Mouse (Mus musculus) hindbrain, embryonic 10.5 days (tissue): ENCODE results near the gene Vgll4. TPM values are rescaled to one million over a fixed set of nuclear protein-coding genes. Genes with fewer than 3 reads are reported as not detected.
A peak's percentile ranks its signal among the peaks of the same experiment; 100 is the strongest.

ENCODE experiments used
- DNase-seq: peaks from one replicate; pipeline ENCODE4 v3.0.0-alpha.2; 2017; ENCODE audit warnings: low spot score
- H3K27ac ChIP-seq: fragments of 300-500 bp; sonication (generic); 2 replicates; pipeline ENCODE4 v1.5.1; 2016; ENCODE audit warnings: mild to moderate bottlenecking, moderate library complexity
- H3K27me3 ChIP-seq: fragments of 300-500 bp; sonication (generic); 2 replicates; pipeline ENCODE4 v1.6.1; 2016; ENCODE audit warnings: mild to moderate bottlenecking; ENCODE audit not compliant: poor library complexity, insufficient read depth, severe bottlenecking
- H3K36me3 ChIP-seq: fragments of 300-500 bp; sonication (generic); 2 replicates; pipeline ENCODE4 v1.6.1; 2016; ENCODE audit warnings: mild to moderate bottlenecking, moderate library complexity
- H3K4me1 ChIP-seq: fragments of 300-500 bp; sonication (generic); replicated peaks from 2 replicates; pipeline ENCODE4 v1.6.1; 2016; ENCODE audit warnings: mild to moderate bottlenecking
- H3K4me3 ChIP-seq: fragments of 300-500 bp; sonication (generic); 2 replicates; pipeline ENCODE4 v1.5.1; 2016; ENCODE audit warnings: mild to moderate bottlenecking, moderate library complexity
- H3K9me3 ChIP-seq: fragments of 300-500 bp; sonication (generic); 2 replicates; pipeline ENCODE4 v1.6.1; 2016; ENCODE audit warnings: mild to moderate bottlenecking, moderate library complexity
- WGBS: fragments of 180-500 bp; shearing (Covaris S2); methylation state at CpG from one replicate; pipeline ENCODE4 v1.1.7; 2016; 5-methylcytosine and 5-hydroxymethylcytosine counted together
- polyA plus RNA-seq: library from polyadenylated mRNA; unstranded; fragments of >200 nt; fragmentation: Nextera tagmentation; extraction: Ambion mirVana; gene quantifications from 2 replicates; pipeline ENCODE4 v1.2.1, GENCODE M21; 2016

Vgll4 gene
- polyA plus RNA-seq, 1 experiment from 2014 or later = 73.3 TPM

GRCm38 (mm10) chr6:114918994-114919393 is 50.8 kb downstream of the Vgll4 start:
- peaks cover 17% of the 10 kb centered on the region; the same call in 1 of the 2 replicates for H3K36me3 ChIP-seq
- peak overlapping the region; percentile 97 for H3K27ac ChIP-seq
- 85% methylated on average over 9 of the region's 9 CpGs for WGBS
- peaks cover 67% of the 10 kb centered on the region for H3K4me1 ChIP-seq
- H3K9me3 ChIP-seq = no peaks in the 10 kb centered on the region
- peak overlapping the region; percentile 75 for H3K4me3 ChIP-seq
- no peak for DNase-seq
- no peaks in the 10 kb centered on the region for H3K27me3 ChIP-seq

GRCm38 (mm10) chr6:114917770-114918635 is 51.8 kb downstream of the Vgll4 start:
- Histone ChIP-seq H3K27me3 (no peaks in the 10 kb centered on the region), H3K4me3 (peak overlapping the region; percentile 75), H3K27ac (peak overlapping the region; percentile 97), H3K4me1 (peaks cover 77% of the 10 kb centered on the region), H3K36me3 (peaks cover 17% of the 10 kb centered on the region; the same call in 1 of the 2 replicates), H3K9me3 (no peaks in the 10 kb centered on the region)
- DNase-seq = no peak
- 75% methylated on average over 14 of the region's 14 CpGs for WGBS

GRCm38 (mm10) chr6:114917129-114917528 is 52.7 kb downstream of the Vgll4 start:
- H3K4me1 ChIP-seq = peaks cover 86% of the 10 kb centered on the region
- peak overlapping the region; percentile 38 for H3K4me3 ChIP-seq
- H3K36me3 ChIP-seq = peaks cover 17% of the 10 kb centered on the region; the same call in 1 of the 2 replicates
- no peaks in the 10 kb centered on the region for H3K27me3 ChIP-seq
- H3K9me3 ChIP-seq = no peaks in the 10 kb centered on the region
- peak overlapping the region; percentile 80 for H3K27ac ChIP-seq
- no peak for DNase-seq
- 64% methylated on average over 11 of the region's 11 CpGs for WGBS

- DNase-seq = no peak
- H3K4me1 ChIP-seq = peaks cover 87% of the 10 kb centered on the region
- no peaks in the 10 kb centered on the region for H3K27me3 ChIP-seq
- H3K27ac ChIP-seq = peak overlapping the region; percentile 80
- no peaks in the 10 kb centered on the region for H3K9me3 ChIP-seq
- peaks cover 17% of the 10 kb centered on the region; the same call in 1 of the 2 replicates for H3K36me3 ChIP-seq
- peak overlapping the region; percentile 38 for H3K4me3 ChIP-seq
- 25% methylated on average over 5 of the region's 5 CpGs for WGBS
These were observed 53.1 kb downstream of the Vgll4 start for GRCm38 (mm10) chr6:114916715-114916992.

- Histone ChIP-seq H3K27ac (peak overlapping the region; percentile 80), H3K4me1 (peaks cover 89% of the 10 kb centered on the region), H3K27me3 (no peaks in the 10 kb centered on the region), H3K36me3 (peaks cover 17% of the 10 kb centered on the region; the same call in 1 of the 2 replicates), H3K9me3 (no peaks in the 10 kb centered on the region), H3K4me3 (peak overlapping the region; percentile 38)
- no peak for DNase-seq
- WGBS = 42% methylated on average over 19 of the region's 19 CpGs
These were observed 53.7 kb downstream of the Vgll4 start for GRCm38 (mm10) chr6:114915915-114916714.

GRCm38 (mm10) chr6:114914041-114914716 is 55.6 kb downstream of the Vgll4 start:
- Histone ChIP-seq H3K4me1 (peaks cover 78% of the 10 kb centered on the region), H3K9me3 (no peaks in the 10 kb centered on the region), H3K4me3 (0 out of 2 replicates have a peak overlapping the region, but pooled peaks have one; percentile 11), H3K27me3 (no peaks in the 10 kb centered on the region), H3K27ac (peak overlapping the region; percentile 71), H3K36me3 (peaks cover 18% of the 10 kb centered on the region)
- 52% methylated on average over 10 of the region's 10 CpGs for WGBS
- DNase-seq = peak; percentile 46

GRCm38 (mm10) chr6:114913142-114913541 is 56.7 kb downstream of the Vgll4 start:
- Histone ChIP-seq H3K9me3 (no peaks in the 10 kb centered on the region), H3K4me1 (peaks cover 67% of the 10 kb centered on the region), H3K4me3 (no peak overlapping the region), H3K36me3 (peaks cover 15% of the 10 kb centered on the region), H3K27ac (no peak overlapping the region), H3K27me3 (no peaks in the 10 kb centered on the region)
- no peak for DNase-seq
- 62% methylated on average over 4 of the region's 4 CpGs for WGBS

GRCm38 (mm10) chr6:114911540-114911939 is 58.3 kb downstream of the Vgll4 start:
- Histone ChIP-seq H3K9me3 (no peaks in the 10 kb centered on the region), H3K4me3 (no peak overlapping the region), H3K4me1 (peaks cover 65% of the 10 kb centered on the region), H3K36me3 (peaks cover 12% of the 10 kb centered on the region), H3K27me3 (no peaks in the 10 kb centered on the region), H3K27ac (no peak overlapping the region)
- DNase-seq = no peak
- WGBS = 89% methylated on average over 3 of the region's 3 CpGs

GRCm38 (mm10) chr6:114909801-114910200 is 60.0 kb downstream of the Vgll4 start:
- Histone ChIP-seq H3K27me3 (no peaks in the 10 kb centered on the region), H3K27ac (no peak overlapping the region), H3K9me3 (no peaks in the 10 kb centered on the region), H3K4me1 (peaks cover 65% of the 10 kb centered on the region), H3K36me3 (peaks cover 12% of the 10 kb centered on the region), H3K4me3 (no peak overlapping the region)
- WGBS = 91% methylated on average over 7 of the region's 7 CpGs
- no peak for DNase-seq

GRCm38 (mm10) chr6:114907459-114907858 is 62.3 kb downstream of the Vgll4 start:
- 97% methylated on average over 6 of the region's 6 CpGs for WGBS
- H3K4me1 ChIP-seq = peaks cover 65% of the 10 kb centered on the region
- no peak overlapping the region for H3K27ac ChIP-seq
- no peak overlapping the region for H3K4me3 ChIP-seq
- H3K9me3 ChIP-seq = no peaks in the 10 kb centered on the region
- H3K36me3 ChIP-seq = peaks cover 12% of the 10 kb centered on the region
- H3K27me3 ChIP-seq = no peaks in the 10 kb centered on the region
- DNase-seq = no peak

GRCm38 (mm10) chr6:114906209-114906608 is 63.6 kb downstream of the Vgll4 start:
- WGBS = 82% methylated on average over 5 of the region's 5 CpGs
- H3K9me3 ChIP-seq = no peaks in the 10 kb centered on the region
- peaks cover 12% of the 10 kb centered on the region for H3K36me3 ChIP-seq
- peaks cover 67% of the 10 kb centered on the region for H3K4me1 ChIP-seq
- no peak overlapping the region for H3K4me3 ChIP-seq
- no peak for DNase-seq
- no peak overlapping the region for H3K27ac ChIP-seq
- H3K27me3 ChIP-seq = no peaks in the 10 kb centered on the region

- Histone ChIP-seq H3K4me1 (peaks cover 75% of the 10 kb centered on the region), H3K27ac (no peak overlapping the region)
- 78% methylated on average over 8 of the region's 8 CpGs for WGBS
These were observed 64.4 kb downstream of the Vgll4 start for GRCm38 (mm10) chr6:114905253-114906028.

More at GRCm38 (mm10) chr6:114905253-114906028, 64.4 kb downstream of the Vgll4 start:
- H3K36me3 ChIP-seq = peaks cover 12% of the 10 kb centered on the region
- H3K4me3 ChIP-seq = no peak overlapping the region
- DNase-seq = no peak
- no peaks in the 10 kb centered on the region for H3K27me3 ChIP-seq
- H3K9me3 ChIP-seq = no peaks in the 10 kb centered on the region
